Mouse (Mus musculus) thymus, postnatal 0 days (tissue): ENCODE results near the gene Man1c1. TPM values are rescaled to one million over a fixed set of nuclear protein-coding genes. Genes with fewer than 3 reads are reported as not detected.

Source experiments
- DNase-seq: peaks from one replicate; pipeline ENCODE4 v3.0.0-alpha.2; 2015; ENCODE audit warnings: low spot score
- polyA plus RNA-seq: library from polyadenylated mRNA; unstranded; fragments of >200 nt; fragmentation: Nextera tagmentation; extraction: Ambion mirVana; gene quantifications from 2 replicates; pipeline ENCODE4 v1.2.1, GENCODE M21; 2015

Man1c1 gene
- polyA plus RNA-seq, 1 experiment from 2014 or later = 1.2 TPM

DNA sequence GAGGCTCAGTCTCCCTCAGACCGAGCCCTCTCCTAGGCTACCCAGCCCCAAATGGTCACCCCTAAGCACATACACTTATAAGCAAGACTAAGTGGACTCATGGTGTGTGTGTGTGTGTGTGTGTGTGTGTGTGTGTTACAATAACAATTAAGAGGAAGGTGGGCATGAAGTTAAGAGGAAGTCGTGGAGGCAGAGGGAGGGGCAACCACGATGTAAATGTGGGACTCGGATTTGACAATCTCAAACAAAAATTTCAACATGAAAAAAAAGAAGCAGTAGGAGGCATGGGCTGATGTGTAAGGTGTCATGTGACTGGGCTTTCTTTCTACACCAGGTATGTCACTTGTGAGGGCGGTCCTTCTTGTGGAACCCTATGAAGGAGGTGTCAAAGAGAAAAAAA lies 96.4 kb downstream of the Man1c1 start:
- no peak for DNase-seq

- DNase-seq = no peak
These were observed 98.0 kb downstream of the Man1c1 start for GRCm38 (mm10) chr4:134606054-134606453.

DNA sequence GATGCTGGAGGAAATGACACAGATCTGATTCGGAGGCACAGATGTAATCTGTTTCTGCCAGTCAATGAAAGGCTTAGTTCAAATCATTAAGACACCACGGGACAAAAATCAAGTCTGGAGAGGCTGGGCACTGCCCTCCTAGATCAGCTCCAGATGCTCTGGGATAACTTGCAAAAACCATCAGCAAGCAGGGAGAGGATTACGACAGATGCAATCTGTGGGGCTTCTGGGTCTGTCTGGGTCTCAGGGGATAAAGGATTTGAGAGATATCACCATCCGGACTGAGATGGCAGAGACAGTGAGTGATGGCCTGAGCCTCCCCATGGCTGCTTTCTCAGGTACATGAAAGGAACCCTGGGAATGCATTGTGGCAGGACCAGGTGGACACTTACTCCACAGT lies 99.6 kb downstream of the Man1c1 start:
- DNase-seq = no peak

DNA sequence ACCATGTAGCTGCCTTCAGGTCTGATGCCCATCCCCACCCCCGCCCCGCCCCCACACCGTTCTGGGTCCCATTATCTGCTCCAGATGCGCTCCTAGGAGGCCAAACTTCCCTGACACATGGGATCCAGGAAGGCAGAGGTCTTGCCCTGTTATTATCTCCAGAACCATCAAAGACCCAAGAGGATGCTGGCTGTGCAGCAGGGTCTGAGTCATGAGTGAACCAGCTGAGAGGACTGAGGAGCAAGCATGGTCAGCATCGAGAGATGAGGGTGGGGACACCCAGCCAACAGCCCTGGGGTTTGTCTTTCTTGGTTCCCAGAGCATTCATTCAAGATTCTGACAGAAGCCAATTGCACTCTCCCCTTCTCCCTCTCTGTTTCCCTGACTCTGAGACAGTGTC lies 100.5 kb downstream of the Man1c1 start:
- no peak for DNase-seq

DNA sequence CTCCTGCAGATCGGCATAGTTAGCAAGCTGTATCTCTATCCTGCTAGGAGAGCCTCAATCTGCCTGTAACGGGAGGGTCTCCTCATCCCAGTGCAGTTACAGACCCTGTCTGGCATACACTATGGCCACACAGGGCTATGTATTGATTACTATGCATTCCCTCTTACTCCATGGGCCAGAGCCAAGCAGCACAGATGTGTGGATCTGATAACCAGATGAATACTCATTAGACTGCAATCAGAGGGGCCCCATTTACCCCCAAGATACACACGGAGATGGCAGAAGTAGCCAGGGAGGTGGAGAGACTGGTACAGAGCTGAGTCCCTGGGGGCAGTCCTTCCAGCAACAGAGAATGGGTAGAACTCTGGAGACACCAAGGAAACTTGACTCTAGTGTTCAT lies 101.5 kb downstream of the Man1c1 start:
- DNase-seq = no peak

GRCm38 (mm10) chr4:134601981-134602380 lies 102.1 kb downstream of the Man1c1 start:
- no peak for DNase-seq

DNA sequence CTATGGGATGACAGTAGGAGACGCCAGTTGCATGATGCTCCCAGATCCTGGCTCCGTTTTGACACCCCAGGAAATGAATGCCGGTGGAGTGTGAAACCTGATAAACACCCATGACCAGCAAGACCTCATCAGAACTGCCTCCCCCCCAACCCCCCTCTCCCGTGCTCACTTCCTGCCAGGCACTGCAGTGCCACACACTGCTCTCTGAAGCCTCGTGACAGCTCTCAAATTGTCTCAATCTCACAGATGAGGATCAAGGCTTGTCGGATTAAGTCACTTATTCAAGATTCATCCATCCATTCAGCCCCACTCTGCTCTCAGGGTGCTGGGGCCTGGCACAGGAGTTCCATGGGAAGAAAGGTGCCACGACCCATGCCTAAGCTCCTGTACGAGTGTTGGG lies 102.7 kb downstream of the Man1c1 start:
- DNase-seq = peak; percentile 41

DNA sequence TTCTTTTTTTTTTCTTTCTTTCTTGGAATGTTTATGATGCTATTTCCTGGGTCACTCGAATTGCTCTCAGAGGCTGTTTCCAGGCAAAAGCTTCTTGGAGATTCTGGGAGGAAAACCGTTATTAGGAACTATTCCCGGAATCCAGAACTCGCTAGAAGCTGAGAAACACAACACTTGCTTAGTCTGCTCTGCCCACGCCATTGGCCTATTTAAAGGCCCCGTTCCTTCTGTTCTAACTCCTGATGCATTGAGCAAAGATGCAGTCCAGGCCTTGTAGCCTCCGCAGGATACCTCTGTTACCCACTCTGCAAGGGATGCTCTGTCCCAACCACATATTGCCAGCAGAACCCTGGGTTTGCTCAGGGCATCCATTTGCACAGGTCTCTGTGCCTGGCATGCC lies 103.3 kb downstream of the Man1c1 start:
- DNase-seq = no peak

DNA sequence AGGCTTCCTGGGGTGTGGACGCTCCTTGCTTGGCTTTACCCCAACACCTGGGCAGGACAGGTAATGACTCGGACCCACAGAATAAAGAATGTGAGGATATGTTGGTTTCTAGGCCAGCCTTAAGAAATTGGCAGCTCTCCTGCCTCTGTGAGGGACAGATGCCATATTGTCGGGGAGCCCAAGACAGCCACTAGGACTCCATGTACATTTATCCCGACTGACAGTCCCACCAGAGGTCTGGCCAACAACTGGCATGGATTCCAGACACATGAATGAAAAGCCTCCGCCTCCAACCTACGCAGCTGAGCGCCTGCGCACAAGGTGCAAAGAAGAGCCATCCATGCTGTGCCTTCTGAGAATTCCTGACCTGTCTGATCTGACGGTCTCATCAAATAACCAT lies 104.0 kb downstream of the Man1c1 start:
- DNase-seq = no peak

DNA sequence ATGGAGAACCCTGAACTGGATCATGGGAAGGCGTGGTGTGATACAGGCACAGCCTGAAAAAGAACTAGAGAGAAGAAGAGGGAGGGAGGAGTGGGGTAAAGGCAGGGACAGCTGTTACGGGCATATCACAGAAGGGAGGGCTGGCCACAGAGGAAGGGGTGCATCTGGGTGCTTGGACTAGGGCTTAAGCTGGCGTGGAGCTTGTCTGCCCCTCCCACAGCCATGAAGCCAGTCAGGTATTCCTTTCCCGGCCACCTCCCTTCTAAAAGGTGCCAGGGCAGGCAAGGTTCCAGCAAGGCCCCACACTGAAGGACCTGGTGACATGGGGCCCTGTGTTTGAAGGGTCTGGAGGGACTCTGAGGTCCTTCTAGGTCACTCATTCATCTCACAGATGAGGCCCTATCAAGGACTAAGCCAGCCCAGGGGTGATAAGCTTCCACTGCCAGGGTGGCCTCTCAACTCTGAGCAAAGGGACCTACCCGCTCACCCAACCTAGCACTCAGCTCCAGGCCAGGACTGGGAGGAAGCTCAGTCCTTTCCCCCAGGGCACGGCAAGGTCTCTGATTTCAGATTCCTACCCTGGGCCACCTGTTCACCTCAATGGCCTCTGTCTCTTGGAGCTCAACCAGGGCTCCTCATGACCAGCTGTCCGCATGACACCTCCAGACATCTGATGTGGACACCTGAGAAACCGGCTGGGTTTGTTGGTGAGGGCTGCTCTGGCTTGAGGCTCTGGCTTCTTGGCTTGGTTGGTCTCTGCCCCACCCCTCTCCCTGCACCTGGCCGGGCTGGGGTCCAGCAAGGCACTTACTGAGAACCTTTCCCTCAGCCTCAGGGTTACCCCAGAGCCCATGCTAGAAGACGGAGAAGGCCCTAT lies 107.0 kb downstream of the Man1c1 start:
- DNase-seq = no peak

DNA sequence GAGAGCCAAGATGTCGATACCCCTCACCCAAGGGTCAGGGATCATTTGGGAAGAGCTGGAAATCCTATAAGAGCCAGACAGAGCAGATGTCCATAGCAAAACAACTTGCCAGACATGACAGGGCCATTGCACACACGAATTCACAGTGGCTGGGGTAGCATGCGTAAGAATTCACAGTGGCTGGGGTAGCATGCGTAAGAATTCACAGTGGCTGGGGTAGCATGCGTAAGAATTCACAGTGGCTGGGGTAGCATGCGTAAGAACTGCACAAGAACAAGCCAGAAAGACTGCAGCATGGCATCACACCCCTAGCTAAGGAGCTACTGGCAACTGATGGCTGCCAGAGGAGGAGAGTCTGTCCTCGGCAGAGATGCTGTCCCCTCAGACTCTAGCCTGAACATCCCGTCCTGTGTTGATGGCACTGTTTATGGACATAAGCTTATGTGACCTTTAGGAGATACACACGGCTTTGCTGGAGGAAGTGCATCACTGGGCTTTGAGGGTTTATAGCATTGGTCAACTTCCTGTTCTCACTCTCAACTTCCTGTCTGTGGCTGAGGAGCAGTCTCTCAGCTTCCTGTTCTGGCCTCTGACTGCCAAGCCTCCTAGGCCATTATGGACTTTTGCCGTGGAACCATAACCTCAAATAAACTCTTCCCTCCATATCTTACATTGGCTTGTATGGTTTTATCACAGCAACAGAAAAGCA lies 109.2 kb downstream of the Man1c1 start:
- no peak for DNase-seq

- DNase-seq = no peak
These were observed 111.6 kb downstream of the Man1c1 start for GRCm38 (mm10) chr4:134592442-134592841.

GRCm38 (mm10) chr4:134591506-134592061 lies 112.5 kb downstream of the Man1c1 start:
- DNase-seq = no peak

DNA sequence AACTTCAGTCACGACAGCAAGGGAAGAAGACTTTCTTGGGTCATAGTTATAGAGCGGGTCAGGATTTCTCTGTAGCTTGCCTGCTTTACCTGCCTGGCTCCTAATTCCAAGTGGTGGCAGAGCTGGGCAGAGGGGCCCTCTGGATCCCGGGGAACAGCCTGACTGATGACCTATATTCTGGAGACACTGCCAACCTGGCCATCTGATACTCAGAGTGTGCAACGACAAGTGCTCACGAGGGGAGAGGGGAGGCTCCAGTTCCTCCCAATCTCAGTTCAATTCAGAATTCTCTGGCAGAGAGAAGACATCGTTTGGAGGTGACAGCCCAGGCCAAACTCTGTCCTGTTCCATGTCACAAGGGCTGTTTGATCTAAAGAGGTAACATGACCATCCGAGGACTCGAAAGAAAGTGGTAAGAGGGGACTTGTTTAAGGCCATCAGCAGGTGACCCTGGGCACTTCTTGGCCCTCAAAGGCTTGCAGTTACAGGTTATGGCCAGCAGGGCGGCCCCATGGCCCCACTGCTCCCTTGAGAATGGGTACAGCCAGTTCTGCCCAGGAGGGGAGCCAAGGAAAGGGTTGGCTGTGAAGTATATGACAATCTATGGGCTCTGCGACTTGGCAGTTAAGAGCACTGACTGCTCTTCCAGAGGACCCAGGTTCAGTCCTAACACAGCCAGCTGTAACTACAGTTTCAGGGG lies 113.7 kb downstream of the Man1c1 start:
- no peak for DNase-seq

GRCm38 (mm10) chr4:134589786-134590185 lies 114.3 kb downstream of the Man1c1 start:
- no peak for DNase-seq

DNA sequence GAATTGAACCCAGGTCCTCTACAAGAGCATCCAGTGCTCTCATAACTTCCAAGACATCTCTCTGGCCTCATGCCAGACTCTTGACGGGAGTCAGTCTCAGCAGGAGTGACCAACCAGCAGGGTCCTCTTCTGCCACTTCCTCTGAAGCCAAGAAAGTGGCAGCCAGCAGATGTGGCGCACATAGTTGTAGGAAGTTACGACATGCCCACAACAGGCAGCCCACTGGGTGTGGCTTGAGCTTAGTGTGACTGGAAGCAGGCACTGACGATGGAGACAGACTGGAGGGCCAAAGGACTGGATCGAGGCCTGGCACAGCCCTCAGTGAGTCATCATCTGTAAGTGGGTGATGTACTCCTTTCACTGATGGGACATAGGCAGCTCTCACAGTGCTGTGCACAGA lies 115.1 kb downstream of the Man1c1 start:
- no peak for DNase-seq

DNA sequence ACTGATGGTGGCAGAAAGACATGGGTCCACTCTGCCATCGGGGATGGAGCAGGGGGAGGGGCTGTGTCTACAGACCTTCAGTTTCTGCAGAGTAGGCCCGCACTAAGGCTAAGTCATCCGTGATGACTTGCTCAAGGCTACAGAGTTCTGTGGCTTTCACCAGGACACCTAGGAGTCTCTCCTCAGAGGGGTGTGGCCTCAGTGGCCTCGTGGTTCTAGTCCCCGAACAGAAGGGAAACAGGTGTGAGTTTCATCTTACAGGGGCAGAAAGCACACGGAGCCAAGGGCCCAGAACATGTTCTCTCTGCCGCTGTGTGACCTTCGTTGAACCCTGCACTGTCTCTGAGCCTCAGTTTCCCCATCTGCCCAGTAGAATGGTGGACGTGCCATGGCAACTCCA lies 115.8 kb downstream of the Man1c1 start:
- DNase-seq = no peak

DNA sequence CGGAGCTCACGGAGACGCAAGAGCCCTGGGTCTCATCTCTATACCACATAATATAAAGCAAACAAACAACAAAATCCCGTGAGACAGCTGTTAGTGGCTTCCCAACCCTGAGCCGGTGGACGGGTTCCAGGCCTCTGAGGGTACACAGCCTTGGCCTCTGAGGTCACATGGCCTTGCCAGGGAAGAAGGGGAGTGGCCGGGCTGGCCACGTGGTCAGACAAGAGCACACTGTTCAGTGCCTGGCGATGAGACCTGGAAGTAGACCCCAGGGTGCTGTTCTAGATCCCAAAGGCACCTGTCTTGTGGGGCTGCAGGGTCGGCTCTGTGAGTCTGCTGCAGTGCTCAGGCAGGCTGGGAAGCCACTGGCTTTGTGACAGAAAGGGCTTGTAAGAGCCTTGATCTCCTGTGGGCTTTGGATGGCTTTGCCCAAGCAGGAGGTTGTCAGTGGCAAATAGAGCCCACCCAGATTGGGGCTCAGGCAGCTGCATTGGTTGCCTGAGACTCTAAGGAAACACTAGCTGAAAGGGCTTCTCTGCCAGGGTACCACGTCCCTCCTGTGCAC lies 116.4 kb downstream of the Man1c1 start:
- no peak for DNase-seq

DNA sequence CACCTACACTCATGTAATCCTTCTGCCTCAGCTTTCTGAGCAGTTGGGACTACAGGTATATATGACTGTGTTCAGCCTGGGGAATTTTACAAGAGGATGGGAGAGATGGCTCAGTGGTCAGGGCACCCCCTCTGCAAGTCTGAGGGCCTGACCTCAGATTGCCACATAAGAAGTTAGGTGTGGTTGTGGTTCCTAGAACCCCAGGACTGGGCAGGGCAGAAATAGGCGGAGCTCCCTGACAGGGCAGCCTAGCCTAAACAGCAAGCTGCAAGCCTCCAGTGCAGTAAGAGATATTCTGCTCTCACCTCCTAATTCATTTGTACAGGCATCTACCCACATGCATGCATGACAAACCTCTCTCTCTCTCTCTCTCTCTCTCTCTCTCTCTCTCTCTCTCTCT lies 117.5 kb downstream of the Man1c1 start:
- DNase-seq = no peak

DNA sequence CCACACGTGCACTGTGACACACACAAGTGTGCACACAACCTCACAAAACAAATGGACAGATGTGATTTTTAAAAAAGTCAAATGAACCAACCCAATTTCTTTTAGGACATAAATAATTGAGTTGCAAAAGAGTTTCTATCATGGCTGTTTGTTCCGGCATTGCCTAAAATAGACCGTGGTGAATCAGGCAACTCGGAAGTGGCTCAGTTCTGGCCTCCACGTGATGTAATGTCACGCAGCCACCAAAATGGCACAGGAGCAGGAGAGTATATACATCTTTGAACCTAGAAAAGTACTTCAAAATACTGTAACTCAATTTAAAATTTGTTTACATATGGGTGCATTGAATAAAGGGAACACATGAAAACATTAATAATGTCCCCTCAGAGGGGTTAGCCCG lies 118.0 kb downstream of the Man1c1 start:
- no peak for DNase-seq

DNA sequence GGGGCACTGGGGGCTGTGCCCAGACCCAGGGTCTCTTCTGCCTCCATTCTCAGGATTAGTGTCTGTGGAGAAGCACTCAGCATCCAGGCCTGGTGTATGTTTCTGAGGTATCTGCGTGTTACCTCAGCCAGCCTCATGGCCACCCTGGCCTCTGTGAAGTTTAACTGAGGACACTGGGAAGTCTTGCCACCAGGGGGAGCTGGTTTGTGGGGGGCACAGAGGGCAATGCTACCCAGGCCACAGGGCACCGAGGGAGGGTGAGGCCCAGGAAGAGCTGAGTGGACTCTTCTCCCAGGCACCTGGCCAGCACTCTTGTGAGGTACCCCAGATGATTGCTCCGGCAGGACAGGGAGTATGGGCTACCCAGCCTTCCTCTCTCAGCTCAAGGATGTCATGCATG lies 120.6 kb downstream of the Man1c1 start:
- peak; percentile 46 for DNase-seq

DNA sequence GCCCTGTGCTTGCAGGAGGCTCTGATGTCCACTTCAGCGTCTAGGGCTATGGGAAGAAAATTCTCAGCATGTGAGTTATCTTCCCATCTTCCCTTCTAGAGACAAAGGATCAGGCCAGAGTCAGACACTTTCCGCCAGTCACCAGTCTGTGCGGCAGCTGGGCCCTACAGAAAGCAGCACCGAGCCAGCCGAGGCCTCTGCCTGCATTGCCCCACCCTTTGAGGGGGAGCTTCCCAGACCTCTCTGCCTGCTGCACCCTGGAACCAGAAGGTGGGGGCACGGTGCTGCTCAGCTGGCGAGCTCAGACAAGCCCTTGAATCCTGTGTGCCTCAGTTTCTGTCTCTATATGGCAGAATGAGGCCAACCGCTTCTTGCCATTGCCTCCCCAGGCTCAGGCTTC lies 122.7 kb downstream of the Man1c1 start:
- DNase-seq = no peak
